Mouse (Mus musculus): ENCODE results near the gene H2-Eb2.

- TF ChIP-seq CTCF (IDR thresholded peaks at IDR 0.05; ENCODE audit: control insufficient read depth, insufficient read depth, insufficient replicate concordance, low read depth, low read length) (peak; percentile 77; the same call in 1 of the 2 replicates), POLR2A (IDR thresholded peaks at IDR 0.05; ENCODE audit: control insufficient read depth, low read depth, low read length) (no peak)
These were observed 57.7 kb downstream of the H2-Eb2 start for GRCm38 (mm10) chr17:34383212-34383611.

Data from testis, adult 2 months (tissue).